Mouse (Mus musculus) kidney, postnatal 14 days (tissue): Measurements from ENCODE around the gene Fyb.

ENCODE experiments used
- DNase-seq: peaks from one replicate; pipeline ENCODE4 v3.0.0; 2022; ENCODE audit warnings: mixed read lengths

The Fyb gene

DNA sequence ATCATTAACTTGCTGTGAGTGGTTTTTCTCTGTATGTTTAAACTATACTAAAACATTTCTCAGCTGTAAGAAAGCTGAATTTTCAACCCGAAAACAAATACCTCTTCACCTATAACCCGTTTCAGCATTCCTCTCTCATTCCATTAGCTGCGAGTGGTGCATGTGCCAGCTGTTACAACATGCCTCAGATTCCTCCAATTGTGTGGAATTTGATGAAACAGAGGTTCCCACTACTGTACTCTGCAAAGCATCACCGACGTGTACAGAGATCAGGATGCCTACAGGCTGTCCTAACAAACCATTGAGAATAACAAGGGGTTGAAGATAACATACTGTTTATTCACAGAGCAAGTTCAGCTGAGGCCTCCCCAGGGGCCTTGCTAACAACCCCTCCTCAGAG lies 143.4 kb downstream of the Fyb start:
- no peak for DNase-seq

DNA sequence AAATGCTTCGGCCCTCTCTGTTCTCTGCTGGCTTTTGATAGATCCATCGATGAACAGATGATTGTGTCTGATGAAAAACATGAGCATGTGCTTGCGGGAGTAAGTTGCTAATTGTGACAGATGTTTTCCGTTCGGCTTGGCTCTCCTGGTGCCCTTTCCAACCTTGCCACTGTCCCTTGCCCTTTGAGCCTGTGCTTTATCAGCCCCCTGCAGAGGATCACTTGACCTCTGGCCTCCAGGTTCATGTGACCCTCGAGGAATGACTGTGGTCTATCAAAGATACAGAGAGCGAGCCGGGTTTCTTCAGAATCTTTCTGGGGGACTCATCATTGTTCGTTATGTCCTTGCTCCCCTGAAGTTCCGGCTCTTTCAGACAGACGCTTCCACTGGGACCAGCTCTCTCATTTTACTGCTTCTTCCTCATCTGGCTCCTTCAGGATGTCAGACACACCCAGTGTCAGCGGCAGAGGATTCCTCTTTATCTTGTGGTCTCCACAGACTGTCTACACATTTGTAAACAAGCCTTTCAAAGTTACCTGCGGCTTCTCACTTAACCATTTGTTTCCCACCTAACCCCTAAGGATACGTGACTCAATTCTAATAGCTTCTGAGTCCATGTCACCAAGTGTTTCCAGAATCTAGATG lies 146.3 kb downstream of the Fyb start:
- DNase-seq: no peak

DNA sequence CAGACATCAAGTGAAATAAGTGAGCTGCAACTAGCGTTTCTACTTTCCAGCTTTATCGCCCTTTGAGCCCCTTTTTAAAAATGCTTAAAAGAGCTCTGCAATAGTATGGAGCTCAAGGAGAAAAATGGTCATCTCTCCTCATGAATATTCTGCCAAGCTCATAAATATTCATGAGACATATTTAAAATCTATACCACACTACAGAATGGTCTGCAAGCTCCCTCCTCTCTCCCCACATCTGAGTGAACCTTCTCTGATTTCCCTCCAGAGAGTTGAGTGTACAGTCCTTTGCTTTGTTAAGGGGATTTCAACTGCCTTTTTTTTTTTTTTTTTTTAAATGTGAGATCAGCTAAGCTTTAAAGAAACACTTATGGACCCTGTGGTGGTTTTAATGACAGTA lies 155.8 kb downstream of the Fyb start:
- DNase-seq: no peak

DNA sequence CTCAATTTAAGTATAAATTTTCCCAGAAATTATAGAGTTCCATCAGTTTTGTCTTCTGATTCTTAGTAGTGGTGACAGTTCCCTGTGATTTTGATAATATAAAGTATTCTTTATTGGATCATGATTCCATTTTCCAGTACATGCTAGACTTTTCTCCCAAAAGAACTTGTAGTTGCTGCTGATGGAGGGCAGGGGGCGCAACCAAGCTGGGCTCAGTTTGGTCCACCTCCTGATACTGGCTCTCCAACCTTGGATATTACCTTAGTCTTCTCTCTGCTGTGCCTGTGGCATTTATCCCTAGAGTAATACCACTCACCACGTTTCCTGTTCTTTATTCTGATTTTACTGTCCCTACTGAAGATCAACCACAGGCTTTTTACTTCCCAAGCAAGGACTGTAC lies 179.5 kb downstream of the Fyb start:
- DNase-seq: peak; percentile 22

DNA sequence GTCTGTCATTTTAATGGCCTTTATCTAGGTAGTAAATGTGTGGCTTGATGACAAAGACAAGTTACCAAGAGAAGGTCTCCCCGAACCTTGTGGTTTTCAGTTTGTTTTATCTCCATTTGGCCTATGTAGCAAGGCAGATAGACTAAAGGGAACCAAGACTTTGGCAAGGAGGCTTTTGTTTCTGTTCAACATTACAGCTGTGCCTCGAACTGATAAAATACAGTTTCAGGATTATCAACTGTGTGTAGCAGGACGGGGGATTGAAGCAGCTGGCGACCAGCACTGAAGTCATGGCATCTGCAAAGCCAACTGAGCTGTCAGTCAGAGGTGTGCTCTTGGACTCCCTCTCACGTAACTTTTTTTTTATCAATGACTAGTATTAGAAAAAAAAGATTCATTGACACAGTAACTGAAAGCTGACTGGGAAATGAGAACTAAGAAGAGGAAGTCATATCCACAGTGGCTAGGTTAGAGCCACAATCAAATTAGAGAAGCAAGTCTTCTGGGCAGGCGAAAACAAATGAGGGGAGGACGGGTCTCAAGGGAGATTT lies 182.8 kb downstream of the Fyb start:
- DNase-seq: no peak

DNA sequence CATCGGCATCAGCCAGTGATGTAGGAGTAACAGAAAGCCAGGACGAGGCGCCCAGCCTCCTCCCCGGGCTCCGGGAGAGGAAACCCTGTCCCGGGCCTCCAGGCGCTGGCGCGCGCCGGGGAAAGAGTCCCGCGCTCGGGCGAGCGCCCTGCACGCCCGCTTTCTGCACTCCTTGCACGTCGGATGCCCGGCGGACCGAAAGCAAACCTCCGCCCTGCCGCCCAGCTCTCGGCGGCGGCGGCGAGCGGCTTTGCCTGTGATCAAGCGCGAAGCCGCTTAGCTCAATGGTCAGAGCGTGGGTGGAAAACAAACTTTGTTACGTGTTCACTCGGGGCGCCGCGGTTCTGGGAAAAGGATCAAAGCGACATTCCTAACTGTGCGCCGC lies 184.9 kb downstream of the Fyb start:
- peak; percentile 72 for DNase-seq

DNA sequence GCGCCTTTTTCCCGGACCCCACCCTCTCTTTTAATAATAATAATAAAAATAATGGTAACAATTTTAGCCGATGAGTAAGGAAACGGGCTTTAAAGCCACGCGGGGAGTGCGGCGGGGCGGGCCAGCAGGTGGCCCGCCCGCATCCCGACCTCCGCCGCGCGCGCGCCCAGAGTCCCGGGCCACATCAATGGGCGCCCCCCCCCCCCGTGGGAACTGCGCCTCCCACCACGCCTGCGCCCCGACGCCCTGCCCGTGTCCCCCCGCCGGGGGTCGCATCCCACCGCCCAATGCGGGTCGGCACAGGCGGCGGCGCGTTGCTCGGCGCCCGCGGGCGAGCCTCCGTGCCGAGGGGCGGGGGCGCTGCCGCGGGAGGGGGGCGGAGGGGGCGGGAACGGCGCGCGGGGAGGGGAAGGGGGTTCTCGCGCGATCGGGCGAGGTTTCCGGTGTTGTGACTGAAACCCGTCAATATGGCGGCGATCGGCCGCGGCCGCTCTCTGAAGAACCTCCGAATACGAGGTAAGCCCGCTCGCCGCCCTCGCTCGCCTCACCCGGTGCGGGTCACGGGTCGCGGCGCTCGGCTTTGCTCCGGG lies 185.4 kb downstream of the Fyb start, which contains the start of gene Rictor:
TSS of gene Rictor (plus strand) at position 444 of the 590 bp plus-strand sequence.
- DNase-seq: peak; percentile 91

DNA sequence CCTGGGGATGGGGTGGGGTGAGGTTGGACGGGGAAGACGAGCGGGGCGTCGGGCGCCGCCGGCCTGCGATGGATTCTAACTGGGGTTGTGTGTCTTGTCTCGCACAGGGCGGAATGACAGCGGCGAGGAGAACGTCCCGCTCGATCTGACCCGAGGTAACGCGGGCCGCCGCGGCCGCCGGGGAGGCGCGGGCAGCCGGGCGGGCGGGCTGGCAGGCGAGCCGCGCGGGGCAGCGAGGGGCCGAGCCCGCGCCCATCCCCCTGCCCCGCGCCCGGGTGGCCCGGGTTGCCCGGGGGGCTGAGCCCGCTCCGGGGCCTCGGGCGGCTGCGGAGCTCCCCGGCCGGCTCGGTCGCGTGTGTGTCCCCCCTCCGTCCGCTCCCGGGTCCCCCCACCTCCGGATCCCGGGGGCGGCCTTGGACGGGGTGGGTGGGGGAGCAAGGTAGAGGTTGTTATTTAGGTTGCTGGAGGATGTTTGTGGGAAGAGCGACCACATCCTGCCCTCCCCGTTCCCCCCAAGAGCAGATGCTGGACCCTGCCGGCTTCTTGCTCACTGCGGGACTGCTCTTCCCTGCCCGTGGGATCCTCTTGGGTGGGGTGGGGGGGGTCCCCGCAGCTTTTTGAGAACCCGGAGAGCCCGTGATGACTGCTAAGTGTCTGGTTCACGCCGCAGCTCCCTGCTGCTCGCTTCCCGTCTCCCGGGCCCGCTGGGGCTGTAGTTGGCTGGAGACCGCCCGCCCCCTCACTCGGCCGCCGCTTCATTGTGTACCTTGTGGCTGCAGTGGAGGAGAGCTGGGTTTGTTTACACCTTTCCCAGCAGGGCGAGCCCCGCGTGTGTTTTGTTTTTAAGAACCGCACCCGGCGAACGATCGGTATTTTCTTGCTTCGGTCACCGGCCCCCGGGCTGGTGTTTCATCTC lies 186.1 kb downstream of the Fyb start:
- DNase-seq: peak; percentile 42

DNA sequence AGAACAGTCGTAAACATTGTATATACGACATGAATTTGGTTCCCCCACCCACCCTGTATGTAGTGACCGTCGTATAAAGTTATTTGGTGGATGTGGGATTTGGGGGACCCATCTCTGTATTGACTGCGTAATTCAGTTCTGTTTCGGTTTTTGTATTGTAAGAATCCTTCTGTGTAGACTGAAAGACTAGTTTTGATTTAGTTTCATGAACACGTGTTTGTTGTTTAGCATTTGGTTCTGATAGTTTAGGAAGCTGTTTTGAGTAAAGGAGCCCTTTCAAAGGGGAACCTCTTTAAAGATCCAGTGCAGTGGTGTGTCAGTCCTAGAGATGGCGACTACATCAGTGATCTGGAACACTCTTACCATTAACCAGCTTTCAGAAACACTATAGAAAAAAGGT lies 187.0 kb downstream of the Fyb start:
- no peak for DNase-seq

DNA sequence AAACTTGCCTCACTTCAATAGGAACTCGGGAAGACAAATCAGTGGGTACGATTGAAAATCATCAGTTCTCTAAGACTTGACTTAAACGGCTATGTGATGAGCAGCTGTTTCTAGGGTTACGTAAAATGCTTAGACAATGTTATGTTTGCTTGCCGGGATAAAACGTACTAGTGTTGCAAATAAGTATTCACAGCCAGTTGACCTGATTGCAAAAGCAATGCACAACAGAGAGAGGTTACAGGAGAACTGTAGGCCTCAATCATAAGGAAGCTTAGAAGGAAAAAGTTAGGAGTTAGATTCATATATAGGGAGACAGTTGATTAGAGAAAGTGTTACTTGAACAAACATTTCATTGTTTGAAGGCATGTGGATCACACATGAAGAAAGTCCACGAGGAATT lies 187.7 kb downstream of the Fyb start:
- no peak for DNase-seq

DNA sequence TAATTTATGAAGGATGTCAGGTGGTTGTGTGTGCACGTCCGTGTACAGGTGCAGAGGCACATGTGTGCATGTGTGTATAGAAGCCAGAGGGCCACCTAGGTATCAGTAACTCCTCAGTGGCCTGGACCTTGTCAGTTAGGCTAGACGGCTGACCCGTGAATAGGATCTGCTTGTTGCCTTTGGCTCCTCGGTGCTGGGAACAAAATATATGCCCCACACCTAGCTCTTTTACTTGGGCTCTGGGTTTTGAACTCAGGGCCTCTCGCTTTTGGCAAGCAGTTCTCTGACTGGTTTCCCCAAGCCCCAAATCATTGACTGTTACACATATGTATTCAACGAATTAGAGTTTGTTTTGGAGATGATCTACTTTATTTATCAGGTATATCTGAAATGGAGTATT lies 188.6 kb downstream of the Fyb start:
- no peak for DNase-seq
